Mouse (Mus musculus) lung, postnatal 0 days (tissue): ENCODE data around the gene Cpd.

Source experiments
- CTCF ChIP-seq: IDR thresholded peaks from 2 replicates; pipeline ENCODE4 v1.5.1; 2016; ENCODE audit warnings: antibody characterized with exemption, mild to moderate bottlenecking
- EP300 ChIP-seq: IDR thresholded peaks from 2 replicates; pipeline ENCODE4 v1.6.1; 2016; ENCODE audit warnings: antibody characterized with exemption, mild to moderate bottlenecking, control low read depth

DNA sequence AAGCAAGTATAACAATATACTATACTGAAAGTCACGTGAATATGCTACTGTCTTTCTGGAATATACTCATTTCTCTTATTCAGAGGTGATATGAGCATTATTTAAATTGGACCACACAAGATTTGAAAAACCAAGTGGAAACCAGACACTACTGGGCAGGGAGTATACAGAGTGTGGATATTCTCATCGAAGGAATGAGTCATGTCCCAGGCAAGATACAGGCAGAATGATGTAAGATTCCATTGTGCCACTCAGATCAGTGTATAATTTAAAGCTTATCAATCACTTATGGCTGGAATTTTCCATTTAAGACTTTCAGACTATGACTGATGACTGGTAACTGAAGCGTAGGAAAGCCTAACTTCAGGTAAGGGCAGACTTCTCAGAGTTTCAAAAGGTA, 23.2 kb downstream of the Cpd start:
- TF ChIP-seq CTCF = no peak
- no peak for TF ChIP-seq EP300
